In the genomic region with DNA sequence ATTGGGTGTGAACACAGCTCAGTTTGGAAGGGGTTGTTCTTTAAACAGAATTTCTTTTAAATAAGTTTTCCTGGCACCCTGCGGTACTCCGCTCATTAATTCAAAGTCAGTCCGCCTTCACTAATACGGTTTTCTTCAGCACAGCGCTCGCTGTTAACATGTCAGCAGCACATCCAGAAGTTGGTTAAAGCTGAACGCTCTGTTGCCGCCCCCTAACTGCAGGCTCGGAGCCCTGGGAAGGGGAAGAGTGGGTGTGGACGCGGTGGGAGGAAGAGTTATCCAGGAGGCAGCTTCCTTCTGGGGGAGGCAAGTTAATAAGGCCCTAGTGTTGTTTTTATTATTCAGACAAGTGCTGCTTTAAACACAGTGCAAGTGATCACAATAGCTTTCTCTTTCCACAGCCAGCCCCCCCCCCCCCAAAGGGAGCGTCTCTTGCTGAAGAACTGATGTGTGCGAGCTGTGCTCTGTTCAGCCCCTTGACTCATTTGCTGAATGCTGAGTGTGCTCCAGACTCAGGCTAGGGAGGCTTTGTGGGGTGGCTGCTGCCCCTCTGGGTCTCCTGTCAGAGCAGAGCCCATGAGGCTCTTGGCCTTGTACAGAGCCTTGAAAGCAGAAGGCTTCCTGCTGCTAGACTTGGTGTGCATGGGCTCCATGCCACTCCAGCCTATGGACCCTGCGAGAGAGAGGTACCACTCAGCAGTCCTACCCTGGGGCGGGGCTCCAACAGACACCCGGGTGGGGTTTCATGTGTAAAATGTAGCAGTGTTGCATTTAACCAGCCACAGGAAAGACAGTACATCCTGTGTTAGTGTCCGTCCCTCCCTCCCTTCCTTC, we compare ENCODE assay signal across 7 mouse cellular contexts. TPM values are rescaled to one million over a fixed set of nuclear protein-coding genes. Genes with fewer than 3 reads are reported as not detected.
DNase-seq lines count a peak whose midpoint lies in the region; ATAC-seq and TF ChIP-seq lines count a peak whose summit lies in the region.

No protein-coding gene starts in this region.

- intact Hi-C loops in left cerebral cortex, adult 2 months (cut with DNase I): loop anchor here (5.0 kb wide), 2 partner anchors 37 to 53 kb away; no protein-coding TSS in a partner anchor
- intact Hi-C loops in left cerebral cortex, postnatal 36 days (cut with DNase I): loop anchor here (2.0 to 5.0 kb wide), 2 partner anchors 17 to 37 kb away; no protein-coding TSS in a partner anchor

- H3K9ac ChIP-seq in hindbrain, embryonic 15.5 days: no peak overlapping the region
- H3K9ac ChIP-seq in neural tube, embryonic 15.5 days (replicated peaks): no peak overlapping the region

- no peak; the same call in 1 of the 2 replicates for TF ChIP-seq CTCF in left cerebral cortex, adult 2 months (IDR thresholded peaks at IDR 0.05)
- no peak for TF ChIP-seq CTCF in embryonic fibroblast, embryonic 13.5 days (IDR thresholded peaks at IDR 0.05; ENCODE audit: borderline replicate concordance, insufficient read depth, low read length)

- peak overlapping the region; percentile 83 for H3K27ac ChIP-seq in left cerebral cortex, adult 2 months
- H3K27ac ChIP-seq in embryonic fibroblast, embryonic 13.5 days (ENCODE audit: insufficient read depth, low read length): peak overlapping the region; percentile 7; the same call in 1 of the 2 replicates
- H3K27ac ChIP-seq in hindbrain, embryonic 15.5 days (replicated peaks): peak overlapping the region; percentile 56
- peak overlapping the region; percentile 39; the same call in 1 of the 2 replicates for H3K27ac ChIP-seq in neural tube, embryonic 15.5 days (replicated peaks)

- DNase-seq in left cerebral cortex, adult 2 months (ENCODE audit: extremely low spot score in 1 of 2, low spot score in 2 of 2): peak; percentile 36 to 62
- no peak for DNase-seq in left cerebral cortex, postnatal 36 days (ENCODE audit: low spot score in 2 of 2)
- no peak for DNase-seq in adrenal gland, postnatal 14 days

- peaks cover 5% of the 10 kb centered on the region; the same call in 1 of the 2 replicates for H3K4me1 ChIP-seq in embryonic fibroblast, embryonic 13.5 days (ENCODE audit: control insufficient read depth, insufficient read depth, low read length)
- peaks cover 24% of the 10 kb centered on the region for H3K4me1 ChIP-seq in hindbrain, embryonic 15.5 days (replicated peaks)
- peaks cover 25% of the 10 kb centered on the region for H3K4me1 ChIP-seq in neural tube, embryonic 15.5 days

- peak overlapping the region; percentile 14; the same call in 1 of the 2 replicates for H3K4me2 ChIP-seq in hindbrain, embryonic 15.5 days
- H3K4me2 ChIP-seq in neural tube, embryonic 15.5 days: peak overlapping the region; percentile 21

- H3K9me3 ChIP-seq in hindbrain, embryonic 15.5 days: no peaks in the 10 kb centered on the region
- H3K9me3 ChIP-seq in neural tube, embryonic 15.5 days (replicated peaks): no peaks in the 10 kb centered on the region

- H3K36me3 ChIP-seq in hindbrain, embryonic 15.5 days: no peaks in the 10 kb centered on the region
- H3K36me3 ChIP-seq in neural tube, embryonic 15.5 days: peaks cover 8% of the 10 kb centered on the region; the same call in 1 of the 2 replicates

- H3K4me3 ChIP-seq in left cerebral cortex, adult 2 months: peak overlapping the region; percentile 4; the same call in 1 of the 2 replicates
- H3K4me3 ChIP-seq in embryonic fibroblast, embryonic 13.5 days (ENCODE audit: insufficient read depth, low read length): no peak overlapping the region
- H3K4me3 ChIP-seq in hindbrain, embryonic 15.5 days: no peak overlapping the region
- no peak overlapping the region for H3K4me3 ChIP-seq in neural tube, embryonic 15.5 days (replicated peaks)

- no peak for TF ChIP-seq POLR2A in embryonic fibroblast, embryonic 13.5 days (IDR thresholded peaks at IDR 0.05; ENCODE audit: low read depth, low read length)

- H3K27me3 ChIP-seq in hindbrain, embryonic 15.5 days: no peaks in the 10 kb centered on the region
- H3K27me3 ChIP-seq in neural tube, embryonic 15.5 days (replicated peaks): no peaks in the 10 kb centered on the region

- no peak for ATAC-seq in hindbrain, embryonic 15.5 days (ENCODE audit: low FRiP score, low read depth)
- no peak for ATAC-seq in neural tube, embryonic 15.5 days (ENCODE audit: low FRiP score)
- no peak for ATAC-seq in monocyte, adult 5-6 weeks (replicated peaks; ENCODE audit: insufficient number of reproducible peaks, low FRiP score, low TSS enrichment, poor library complexity, severe bottlenecking)

- WGBS in hindbrain, embryonic 15.5 days: 24% methylated on average over 17 of the region's 17 CpGs
- 26% methylated on average over 17 of the region's 17 CpGs for WGBS in neural tube, embryonic 15.5 days

RNA-seq across cellular contexts. Expression of a gene that starts 20.7 kb away (rescaled TPM):
- 100 to 1,000 TPM; 198 to 229 TPM for total RNA-seq in left cerebral cortex, adult 2 months (2021)
- total RNA-seq in left cerebral cortex, postnatal 36 days (2021): 100 to 1,000 TPM; 210 to 217 TPM
- polyA plus RNA-seq in embryonic fibroblast, embryonic 13.5 days (2011; ENCODE audit: insufficient read length, low read depth, missing spikeins): 65.7 and 70.4 TPM in 2 replicates
- 57.2 and 63.0 TPM in 2 replicates for polyA plus RNA-seq in hindbrain, embryonic 15.5 days (2015; fragmentation: Nextera tagmentation; extraction: Ambion mirVana)
- 52.0 and 52.1 TPM in 2 replicates for polyA plus RNA-seq in neural tube, embryonic 15.5 days (2015; fragmentation: Nextera tagmentation; extraction: Ambion mirVana)
- total RNA-seq in monocyte, adult 5-6 weeks (2017): 65.4 to 73.2 TPM (median 72.7 TPM) in 3 replicates
- total RNA-seq in adrenal gland, postnatal 14 days (2021): 119 TPM in 2 replicates

Comparison
In these comparisons a context has a peak if more than half of its experiments do, and no peak if none do; other contexts are left out.
1. DNase-seq: peak in left cerebral cortex, adult 2 months (2 of 2); none in left cerebral cortex, postnatal 36 days (0 of 2) and adrenal gland, postnatal 14 days (single experiment).
2. H3K27ac ChIP-seq: peak in every context shown above with its lines; median percentile 83 in left cerebral cortex, adult 2 months; 56 in hindbrain, embryonic 15.5 days; 39 in neural tube, embryonic 15.5 days; 7 in embryonic fibroblast, embryonic 13.5 days.